Mouse (Mus musculus): ENCODE measurements around the gene Lig4.

The Lig4 gene

GRCm38 (mm10) chr8:9977573-9978314 is at the start of gene Lig4, which contains the start of gene Abhd13:
TSS of gene Lig4 (minus strand) at chr8:9977686.
TSS of gene Abhd13 (plus strand) at chr8:9977707.
- peak; percentile 55 for ATAC-seq (ENCODE audit: low TSS enrichment)

GRCm38 (mm10) chr8:10017231-10017630 is 39.7 kb upstream of the Lig4 start:
- ATAC-seq (ENCODE audit: low TSS enrichment): no peak

GRCm38 (mm10) chr8:10016252-10016651 is 38.8 kb upstream of the Lig4 start:
- no peak for ATAC-seq (ENCODE audit: low TSS enrichment)

- no peak for ATAC-seq (ENCODE audit: low TSS enrichment)
Measured at GRCm38 (mm10) chr8:10007660-10008028, 30.2 kb upstream of the Lig4 start.

- peak; percentile 85 for ATAC-seq (ENCODE audit: low TSS enrichment)
Measured at GRCm38 (mm10) chr8:10006986-10007659, 29.6 kb upstream of the Lig4 start.

- no peak for ATAC-seq (ENCODE audit: low TSS enrichment)
Measured at GRCm38 (mm10) chr8:10006156-10006985, 28.9 kb upstream of the Lig4 start, which contains the start of gene Tnfsf13b. TSS of gene Tnfsf13b (plus strand) at chr8:10006467.

- peak; percentile 71 for ATAC-seq (ENCODE audit: low TSS enrichment)
Measured at GRCm38 (mm10) chr8:10004115-10004514, 26.6 kb upstream of the Lig4 start.

GRCm38 (mm10) chr8:9980188-9980587 is 2.7 kb upstream of the Lig4 start:
- no peak for ATAC-seq (ENCODE audit: low TSS enrichment)

- no peak for ATAC-seq (ENCODE audit: low TSS enrichment)
Measured at GRCm38 (mm10) chr8:9979746-9980145, 2.3 kb upstream of the Lig4 start.

- no peak for ATAC-seq (ENCODE audit: low TSS enrichment)
Measured at GRCm38 (mm10) chr8:9978475-9979230, 1.2 kb upstream of the Lig4 start.

- ATAC-seq (ENCODE audit: low TSS enrichment): no peak
Measured at GRCm38 (mm10) chr8:9977016-9977415, 470 bp downstream of the Lig4 start.

GRCm38 (mm10) chr8:9975898-9976611 is 1.4 kb downstream of the Lig4 start:
- peak; percentile 91 for ATAC-seq (ENCODE audit: low TSS enrichment)

GRCm38 (mm10) chr8:9975276-9975675 is 2.2 kb downstream of the Lig4 start:
- no peak for ATAC-seq (ENCODE audit: low TSS enrichment)

GRCm38 (mm10) chr8:9971866-9972265 is 5.6 kb downstream of the Lig4 start:
- ATAC-seq (ENCODE audit: low TSS enrichment): no peak

- no peak for ATAC-seq (ENCODE audit: low TSS enrichment)
Measured at GRCm38 (mm10) chr8:9959919-9960318, 17.6 kb downstream of the Lig4 start.

GRCm38 (mm10) chr8:9958338-9958737 is 19.1 kb downstream of the Lig4 start:
- no peak for ATAC-seq (ENCODE audit: low TSS enrichment)

GRCm38 (mm10) chr8:9949134-9949890 is 28.2 kb downstream of the Lig4 start:
- peak; percentile 81 for ATAC-seq (ENCODE audit: low TSS enrichment)

GRCm38 (mm10) chr8:9935574-9935973 is 41.9 kb downstream of the Lig4 start:
- ATAC-seq (ENCODE audit: low TSS enrichment): no peak

GRCm38 (mm10) chr8:9934891-9935565 is 42.5 kb downstream of the Lig4 start:
- peak; percentile 55; the same call in 1 of the 2 replicates for ATAC-seq (ENCODE audit: low TSS enrichment)

GRCm38 (mm10) chr8:9932711-9933110 is 44.8 kb downstream of the Lig4 start:
- no peak for ATAC-seq (ENCODE audit: low TSS enrichment)

All from frontal cortex, adult (tissue).